In genomic region chr16:75617651-75618349, GRCm38 (mm10) we compare ENCODE assay signal across 10 mouse cellular contexts. TPM values are rescaled to one million over a fixed set of nuclear protein-coding genes. Genes with fewer than 3 reads are reported as not detected.
A peak's percentile ranks its signal among the peaks of the same experiment; 100 is the strongest.
DNase-seq lines count a peak whose midpoint lies in the region; ATAC-seq and TF ChIP-seq lines count a peak whose summit lies in the region.
"Had no signal": no experiment of that assay in that cellular context is flagged by ENCODE, and none has a peak within 500 bp of the region (broad histone marks: within the 10 kb centered on the region; RNA-seq: fewer than 3 reads in every experiment).

No protein-coding gene starts in this region.

- no peak overlapping the region for H3K27ac ChIP-seq in bone marrow, adult 2 months (ENCODE audit: control insufficient read depth, insufficient read depth, low read depth, low read length, poor library complexity)
- H3K27ac ChIP-seq: embryonic facial prominence, embryonic 15.5 days; liver, embryonic 13.5 days had no signal

- no peaks in the 10 kb centered on the region for H3K36me3 ChIP-seq in E14TG2a.4 (ENCODE audit: insufficient read depth, low read length)
- H3K36me3 ChIP-seq: embryonic facial prominence, embryonic 15.5 days; liver, embryonic 13.5 days had no signal

- H3K4me1 ChIP-seq in E14TG2a.4 (replicated peaks; ENCODE audit: low read depth, low read length): no peaks in the 10 kb centered on the region
- no peaks in the 10 kb centered on the region for H3K4me1 ChIP-seq in bone marrow, adult 2 months (ENCODE audit: control insufficient read depth, insufficient read depth, low read length)
- no peaks in the 10 kb centered on the region for H3K4me1 ChIP-seq in lung, adult 2 months (ENCODE audit: control insufficient read depth, insufficient read depth, low read length)
- H3K4me1 ChIP-seq: embryonic facial prominence, embryonic 15.5 days; liver, embryonic 13.5 days had no signal

- H3K27me3 ChIP-seq in E14TG2a.4 (ENCODE audit: insufficient read depth, low read length): no peaks in the 10 kb centered on the region
- H3K27me3 ChIP-seq: embryonic facial prominence, embryonic 15.5 days; liver, embryonic 13.5 days had no signal

- peak; percentile 34 for TF ChIP-seq CTCF in E14TG2a.4 (conservative IDR thresholded peaks at IDR 0.05; ENCODE audit: low read length)
- TF ChIP-seq CTCF in bone marrow, adult 2 months (IDR thresholded peaks at IDR 0.05; ENCODE audit: control insufficient read depth, insufficient read depth, low read length): peak; percentile 25; the same call in 1 of the 2 replicates
- peak; percentile 28; the same call in 1 of the 2 replicates for TF ChIP-seq CTCF in lung, adult 2 months (IDR thresholded peaks at IDR 0.05; ENCODE audit: insufficient read depth, low read length)

- no peak overlapping the region for H3K4me3 ChIP-seq in E14TG2a.4 (replicated peaks; ENCODE audit: low read length)
- H3K4me3 ChIP-seq in bone marrow, adult 2 months (replicated peaks; ENCODE audit: control insufficient read depth, low read depth, low read length): no peak overlapping the region
- no peak overlapping the region for H3K4me3 ChIP-seq in lung, adult 2 months (replicated peaks; ENCODE audit: extremely low read depth, low read depth, low read length)
- H3K4me3 ChIP-seq: embryonic facial prominence, embryonic 15.5 days; liver, embryonic 13.5 days had no signal

- peak; percentile 92 for ATAC-seq in granulocyte monocyte progenitor cell, adult 5-6 weeks (replicated peaks; ENCODE audit: poor library complexity, severe bottlenecking)

- H3K9me3 ChIP-seq in E14TG2a.4 (ENCODE audit: low read length): no peaks in the 10 kb centered on the region
- H3K9me3 ChIP-seq: embryonic facial prominence, embryonic 15.5 days; liver, embryonic 13.5 days had no signal

- DNase-seq in kidney, adult 8-10 months: peak; percentile 5 to 10
- DNase-seq in kidney, adult 11 months: no peak
- DNase-seq in lung, adult 2 months: no peak
- peak; percentile 75 for DNase-seq in retina, postnatal 1 day
- DNase-seq in adrenal gland, adult 2 months: no peak
- DNase-seq: liver, embryonic 13.5 days had no signal

- TF ChIP-seq POLR2A in bone marrow, adult 2 months (IDR thresholded peaks at IDR 0.05; ENCODE audit: borderline replicate concordance, control insufficient read depth, low read depth, low read length): no peak
- TF ChIP-seq POLR2A in lung, adult 2 months (IDR thresholded peaks at IDR 0.05; ENCODE audit: borderline replicate concordance, extremely low read depth, low read depth, low read length): no peak

- 52% methylated on average over 2 of the region's 2 CpGs for WGBS in bone marrow, adult 2 months
- 65% methylated on average over 2 of the region's 2 CpGs for WGBS in lung, adult 2 months

RNA-seq across cellular contexts. Expression of gene Rbm11, which starts 25.2 kb away (rescaled TPM):
- not detected in 2 replicates for polyA plus RNA-seq in bone marrow, adult 2 months (2011; ENCODE audit: insufficient read depth, insufficient read length, low replicate concordance, missing spikeins)
- total RNA-seq in granulocyte monocyte progenitor cell, adult 5-6 weeks (2014; fragmentation: Nextera tagmentation): not detected in 2 replicates
- 0.30 TPM in 1 of 2 replicates, not detected in the other for total RNA-seq in granulocyte monocyte progenitor cell, adult 5-6 weeks (2017)
- polyA plus RNA-seq in lung, adult 2 months (2012; rRNA removed): 0.10 and 0.15 TPM in 2 replicates
- 1 to 10 TPM in 1 of 2 experiments, under 1 TPM in 1; 0.98 to 2.4 TPM for total RNA-seq in adrenal gland, adult 2 months (2021)
- 0.16 and 0.30 TPM in 2 replicates for polyA plus RNA-seq in adrenal gland, adult 2 months (2012; rRNA removed)

RNA-seq across cellular contexts. Expression of gene Lipi, which starts 31.9 kb away (rescaled TPM):
- not detected in 2 replicates for polyA plus RNA-seq in bone marrow, adult 2 months (2011; ENCODE audit: insufficient read depth, insufficient read length, low replicate concordance, missing spikeins)
- not detected in 2 replicates for total RNA-seq in granulocyte monocyte progenitor cell, adult 5-6 weeks (2014; fragmentation: Nextera tagmentation)
- not detected in 2 replicates for total RNA-seq in granulocyte monocyte progenitor cell, adult 5-6 weeks (2017)
- not detected in 2 replicates for polyA plus RNA-seq in lung, adult 2 months (2012; rRNA removed)
- total RNA-seq in adrenal gland, adult 2 months (2021): not detected
- polyA plus RNA-seq in adrenal gland, adult 2 months (2012; rRNA removed): not detected in 2 replicates
- polyA plus RNA-seq: liver, embryonic 13.5 days had no signal

Comparison
In these comparisons a context has a peak if more than half of its experiments do, and no peak if none do; other contexts are left out.
1. DNase-seq: peak in kidney, adult 8-10 months (2 of 2) and retina, postnatal 1 day (single experiment); none in kidney, adult 11 months (single experiment), lung, adult 2 months (single experiment) and adrenal gland, adult 2 months (single experiment).
2. Peak in every context shown above with its lines, with median percentiles within 50 percentile points of each other: CTCF ChIP-seq.